Mouse (Mus musculus): ENCODE measurements around the gene Cdc34b. TPM values are rescaled to one million over a fixed set of nuclear protein-coding genes. Genes with fewer than 3 reads are reported as not detected.
"Not testable (repeated sequence)": the region's sequence is repeated elsewhere in the genome, so short reads cannot be mapped to it uniquely, and the experiment has no call there.

Cdc34b gene
- total RNA-seq (2017), result not detected in 2 replicates

DNA sequence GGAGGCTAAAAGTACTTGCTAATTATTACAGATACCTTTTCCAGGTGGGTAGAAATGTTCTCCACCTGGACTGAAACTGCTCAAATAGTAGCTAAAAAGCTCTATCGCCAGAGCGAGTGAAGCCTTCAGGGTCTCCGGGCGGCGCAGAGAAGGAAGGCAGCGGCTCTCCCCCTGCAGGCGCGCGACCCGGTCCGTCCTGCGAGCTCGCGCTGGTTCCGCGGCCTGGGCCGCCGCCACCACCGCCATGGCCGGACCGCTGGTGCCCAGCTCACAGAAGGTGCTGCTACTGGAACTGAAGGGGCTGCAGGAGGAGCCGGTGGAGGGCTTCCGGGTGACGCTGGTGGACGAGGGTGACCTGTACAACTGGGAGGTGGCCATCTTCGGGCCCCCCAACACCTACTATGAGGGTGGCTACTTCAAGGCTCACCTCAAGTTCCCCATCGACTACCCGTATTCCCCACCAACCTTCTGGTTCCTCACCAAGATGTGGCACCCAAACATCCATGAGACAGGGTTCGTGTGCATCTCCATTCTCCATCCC is at the start of gene Cdc34b:
TSS of gene Cdc34b (plus strand) at position 51 of the 541 bp plus-strand sequence.
- 0 out of 4 replicates have a peak, but pooled peaks of 1 of the 2 experiments have one; percentile 14 for ATAC-seq (replicated peaks in 1 of 2; ENCODE audit: insufficient read depth in 1 of 2, low FRiP score in 2 of 2, low TSS enrichment in 1 of 2, low read depth in 1 of 2, poor library complexity in 2 of 2, severe bottlenecking in 2 of 2)

DNA sequence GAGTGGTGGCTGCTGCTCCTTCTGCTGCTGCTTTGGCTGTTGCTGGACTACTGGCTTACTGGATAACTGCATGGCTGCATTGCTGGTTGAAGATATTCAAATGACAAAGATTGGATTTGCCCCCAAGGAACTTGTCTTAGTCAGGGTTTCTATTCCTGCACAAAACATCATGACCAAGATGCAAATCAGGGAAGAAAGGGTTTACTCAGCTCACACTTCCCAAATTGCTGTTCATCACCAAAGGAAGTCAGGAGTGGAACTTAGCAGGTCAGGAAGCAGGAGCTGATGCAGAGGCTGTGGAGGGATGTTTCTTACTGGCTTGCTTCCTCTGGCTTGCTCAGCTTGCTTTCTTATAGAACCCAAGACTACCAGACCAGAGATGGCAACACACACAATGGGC is 49.1 kb upstream of the Cdc34b start:
- not testable (repeated sequence) for ATAC-seq (replicated peaks in 1 of 2; ENCODE audit: insufficient read depth in 1 of 2, low FRiP score in 2 of 2, low TSS enrichment in 1 of 2, low read depth in 1 of 2, poor library complexity in 2 of 2, severe bottlenecking in 2 of 2)

- no peak for ATAC-seq (replicated peaks in 1 of 2; ENCODE audit: insufficient read depth in 1 of 2, low FRiP score in 2 of 2, low TSS enrichment in 1 of 2, low read depth in 1 of 2, poor library complexity in 2 of 2, severe bottlenecking in 2 of 2)
Observed at GRCm38 (mm10) chr11:94695508-94695907, 46.1 kb upstream of the Cdc34b start.

GRCm38 (mm10) chr11:94697140-94697539 is 44.4 kb upstream of the Cdc34b start:
- no peak for ATAC-seq (replicated peaks in 1 of 2; ENCODE audit: insufficient read depth in 1 of 2, low FRiP score in 2 of 2, low TSS enrichment in 1 of 2, low read depth in 1 of 2, poor library complexity in 2 of 2, severe bottlenecking in 2 of 2)

GRCm38 (mm10) chr11:94697703-94698464 is 43.7 kb upstream of the Cdc34b start:
- no peak for ATAC-seq (replicated peaks in 1 of 2; ENCODE audit: insufficient read depth in 1 of 2, low FRiP score in 2 of 2, low TSS enrichment in 1 of 2, low read depth in 1 of 2, poor library complexity in 2 of 2, severe bottlenecking in 2 of 2)

DNA sequence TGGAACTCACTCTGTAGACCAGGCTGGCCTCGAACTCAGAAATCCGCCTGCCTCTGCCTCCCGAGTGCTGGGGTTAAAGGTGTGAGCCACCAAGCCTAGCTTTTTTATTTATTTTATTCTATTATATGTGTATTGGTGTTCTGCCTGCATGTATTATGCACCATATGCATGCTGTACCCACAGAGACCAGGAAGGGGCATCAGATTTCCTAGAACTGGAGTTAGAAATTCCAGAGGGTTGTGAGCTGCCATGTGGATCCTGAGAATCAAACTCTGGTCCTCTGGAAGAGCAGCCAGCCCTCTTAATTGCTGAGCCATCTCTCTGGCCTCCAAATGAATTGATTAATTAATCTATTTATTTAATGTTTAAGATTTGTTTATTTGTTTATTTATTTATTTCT is 42.2 kb upstream of the Cdc34b start:
- no peak for ATAC-seq (replicated peaks in 1 of 2; ENCODE audit: insufficient read depth in 1 of 2, low FRiP score in 2 of 2, low TSS enrichment in 1 of 2, low read depth in 1 of 2, poor library complexity in 2 of 2, severe bottlenecking in 2 of 2)

GRCm38 (mm10) chr11:94701401-94702215 is 40.0 kb upstream of the Cdc34b start:
- no peak for ATAC-seq (replicated peaks in 1 of 2; ENCODE audit: insufficient read depth in 1 of 2, low FRiP score in 2 of 2, low TSS enrichment in 1 of 2, low read depth in 1 of 2, poor library complexity in 2 of 2, severe bottlenecking in 2 of 2)

- ATAC-seq (replicated peaks in 1 of 2; ENCODE audit: insufficient read depth in 1 of 2, low FRiP score in 2 of 2, low TSS enrichment in 1 of 2, low read depth in 1 of 2, poor library complexity in 2 of 2, severe bottlenecking in 2 of 2), result no peak
Observed at GRCm38 (mm10) chr11:94702216-94702610, 39.4 kb upstream of the Cdc34b start.

DNA sequence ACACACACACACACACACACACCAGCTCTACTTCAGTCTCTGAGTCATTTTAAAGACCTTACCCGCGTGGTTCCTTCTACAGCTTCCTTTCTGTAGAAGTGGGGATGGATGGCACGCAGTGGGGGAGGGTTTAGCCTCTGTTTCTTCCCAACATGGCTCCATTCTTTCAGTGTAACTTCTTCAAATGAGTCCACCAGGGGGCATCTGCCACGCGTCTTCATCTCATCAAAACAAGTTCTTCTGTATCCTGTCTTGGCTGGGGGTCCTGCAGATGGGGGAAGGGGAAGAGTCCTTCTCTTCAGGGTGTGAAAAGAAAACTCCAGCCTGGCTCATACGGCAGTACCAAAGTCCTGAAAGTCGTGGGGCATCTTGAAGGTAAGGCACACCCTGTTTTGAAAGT is 37.6 kb upstream of the Cdc34b start:
- no peak for ATAC-seq (replicated peaks in 1 of 2; ENCODE audit: insufficient read depth in 1 of 2, low FRiP score in 2 of 2, low TSS enrichment in 1 of 2, low read depth in 1 of 2, poor library complexity in 2 of 2, severe bottlenecking in 2 of 2)

GRCm38 (mm10) chr11:94704472-94704871 is 37.1 kb upstream of the Cdc34b start, which contains the start of gene Gm11541:
TSS of gene Gm11541 (minus strand) at chr11:94704499.
- no peak for ATAC-seq (replicated peaks in 1 of 2; ENCODE audit: insufficient read depth in 1 of 2, low FRiP score in 2 of 2, low TSS enrichment in 1 of 2, low read depth in 1 of 2, poor library complexity in 2 of 2, severe bottlenecking in 2 of 2)

DNA sequence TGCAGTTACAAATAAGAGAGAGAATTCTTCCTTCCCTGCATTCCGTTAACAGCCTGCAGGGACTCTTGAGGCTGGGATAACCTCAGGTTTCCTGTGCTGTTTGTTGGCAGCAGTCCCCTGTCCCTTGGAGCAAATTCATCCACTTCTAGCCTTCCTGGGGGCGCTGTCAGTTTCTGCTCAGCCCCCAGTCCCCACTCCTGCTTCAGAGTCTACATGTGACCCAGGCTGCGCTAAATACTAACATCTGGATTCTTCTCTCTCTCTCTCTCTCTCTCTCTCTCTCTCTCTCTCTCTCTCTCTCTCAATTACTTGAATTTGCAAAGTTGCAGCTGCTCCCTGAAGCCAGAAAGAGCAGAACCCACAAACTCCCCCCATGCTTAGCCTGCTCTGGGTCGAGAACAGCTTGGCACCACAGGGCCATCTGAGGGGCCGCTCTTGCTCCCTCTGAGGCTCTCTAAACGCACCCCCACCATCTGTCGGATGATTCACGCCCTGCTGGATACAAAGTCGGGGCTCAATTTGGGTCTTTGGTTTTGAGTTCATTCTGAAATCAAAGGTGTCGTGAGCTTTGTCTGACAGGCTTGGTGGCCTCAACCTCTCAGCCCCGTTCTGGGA is 28.2 kb upstream of the Cdc34b start:
- ATAC-seq (replicated peaks in 1 of 2; ENCODE audit: insufficient read depth in 1 of 2, low FRiP score in 2 of 2, low TSS enrichment in 1 of 2, low read depth in 1 of 2, poor library complexity in 2 of 2, severe bottlenecking in 2 of 2), result no peak

- ATAC-seq (replicated peaks in 1 of 2; ENCODE audit: insufficient read depth in 1 of 2, low FRiP score in 2 of 2, low TSS enrichment in 1 of 2, low read depth in 1 of 2, poor library complexity in 2 of 2, severe bottlenecking in 2 of 2), result no peak
Observed at GRCm38 (mm10) chr11:94715622-94716021, 26.0 kb upstream of the Cdc34b start.

DNA sequence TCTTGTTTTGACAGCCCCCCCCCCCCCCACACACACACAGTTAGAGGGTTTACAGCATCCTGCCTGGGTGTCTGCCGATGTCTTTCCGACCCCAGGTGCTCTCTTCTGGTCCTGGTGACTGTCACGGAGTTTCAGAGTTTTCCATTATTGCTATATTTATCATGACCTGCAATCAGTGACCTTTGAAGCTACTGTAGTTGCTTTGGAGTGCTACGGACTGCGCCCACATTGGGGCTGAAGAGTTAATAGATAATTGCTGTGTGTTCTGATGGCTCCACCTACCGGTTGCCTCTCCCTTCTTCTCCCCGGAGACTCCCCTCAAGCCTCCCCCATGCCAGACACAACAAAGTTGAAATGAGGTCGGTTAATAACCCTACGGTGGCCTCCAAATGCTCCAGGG is 24.8 kb upstream of the Cdc34b start:
- peak; percentile 27 to 48; a peak in 1 of 4 replicates for ATAC-seq (replicated peaks in 1 of 2; ENCODE audit: insufficient read depth in 1 of 2, low FRiP score in 2 of 2, low TSS enrichment in 1 of 2, low read depth in 1 of 2, poor library complexity in 2 of 2, severe bottlenecking in 2 of 2)

DNA sequence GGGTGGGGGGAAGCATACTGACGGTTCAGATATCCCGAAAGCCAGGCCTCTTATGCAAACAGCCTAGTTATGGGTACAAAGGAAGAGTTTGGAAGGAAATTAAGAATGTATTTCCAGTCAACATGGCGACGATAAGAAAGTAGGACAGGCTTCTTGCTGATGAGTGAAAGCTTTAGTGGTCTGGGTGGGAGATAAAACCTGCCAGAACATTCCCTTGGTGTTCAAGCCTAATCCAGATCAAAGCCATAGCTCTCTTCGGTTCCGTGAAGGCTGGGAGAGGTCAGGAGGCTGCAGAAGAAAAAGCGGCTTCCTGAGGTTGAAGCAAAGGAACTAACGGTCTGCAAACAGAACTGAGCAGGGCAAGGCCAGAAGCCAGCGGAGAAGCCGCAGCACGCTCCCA is 24.3 kb upstream of the Cdc34b start:
- no peak for ATAC-seq (replicated peaks in 1 of 2; ENCODE audit: insufficient read depth in 1 of 2, low FRiP score in 2 of 2, low TSS enrichment in 1 of 2, low read depth in 1 of 2, poor library complexity in 2 of 2, severe bottlenecking in 2 of 2)

DNA sequence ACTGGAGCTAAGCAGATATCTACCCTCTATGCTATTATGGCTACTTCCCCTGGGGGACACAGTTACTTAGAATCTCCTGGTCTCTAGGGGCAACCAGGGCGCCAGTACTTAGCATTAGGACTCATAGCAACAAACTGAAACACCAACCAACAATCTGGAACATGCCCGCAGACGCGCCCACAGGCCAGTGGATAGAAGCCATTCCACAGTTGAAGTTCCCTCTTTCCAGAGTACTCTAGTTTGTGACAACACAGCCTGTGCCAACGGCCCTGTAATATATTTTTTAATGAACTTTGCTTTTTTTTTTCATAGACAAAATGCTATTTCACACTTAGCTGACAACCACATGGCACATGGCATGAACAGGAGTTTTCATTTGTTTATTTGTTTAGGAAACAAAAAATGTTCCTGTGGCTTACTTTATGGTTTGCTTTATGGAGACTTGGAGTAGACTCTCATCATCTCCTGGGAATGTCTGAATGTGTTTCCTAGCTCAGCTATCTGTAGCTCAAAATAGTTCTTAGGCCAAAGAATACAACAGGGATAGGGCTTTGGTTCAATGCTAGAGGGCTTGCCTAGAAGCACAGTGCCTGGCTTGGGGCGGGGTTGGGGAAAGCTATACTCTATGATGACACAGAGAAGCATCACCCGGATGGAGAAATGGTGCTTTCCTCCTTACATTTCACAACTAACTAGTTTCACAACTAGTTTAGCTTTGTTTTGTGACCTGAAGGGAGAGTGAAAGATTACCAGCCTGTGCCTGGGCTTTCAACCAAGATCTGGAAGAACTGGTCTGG is 23.3 kb upstream of the Cdc34b start:
- peak in 1 of 2 experiments; percentile 45; a peak in 1 of 4 replicates for ATAC-seq (replicated peaks in 1 of 2; ENCODE audit: insufficient read depth in 1 of 2, low FRiP score in 2 of 2, low TSS enrichment in 1 of 2, low read depth in 1 of 2, poor library complexity in 2 of 2, severe bottlenecking in 2 of 2)

- no peak for ATAC-seq (replicated peaks in 1 of 2; ENCODE audit: insufficient read depth in 1 of 2, low FRiP score in 2 of 2, low TSS enrichment in 1 of 2, low read depth in 1 of 2, poor library complexity in 2 of 2, severe bottlenecking in 2 of 2)
Observed at GRCm38 (mm10) chr11:94719216-94719615, 22.4 kb upstream of the Cdc34b start.

DNA sequence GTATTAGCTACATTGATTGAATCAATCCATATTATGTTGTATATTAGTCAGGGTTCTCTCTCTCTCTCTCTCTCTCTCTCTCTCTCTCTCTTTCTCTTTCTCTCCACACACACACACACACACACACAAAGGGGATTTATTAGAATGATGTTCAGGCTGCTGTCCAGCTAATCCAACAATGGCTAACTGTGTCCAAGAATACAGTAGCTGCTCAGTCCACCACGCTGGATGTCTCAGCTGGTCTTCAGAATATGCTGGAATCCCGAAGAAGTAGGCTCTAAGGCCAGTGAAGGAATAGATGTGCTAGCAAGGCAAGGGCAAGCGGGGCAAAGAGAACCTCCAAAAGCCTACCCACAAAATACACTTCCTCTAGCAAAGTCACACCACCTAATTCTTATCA is 14.3 kb upstream of the Cdc34b start:
- ATAC-seq (replicated peaks in 1 of 2; ENCODE audit: insufficient read depth in 1 of 2, low FRiP score in 2 of 2, low TSS enrichment in 1 of 2, low read depth in 1 of 2, poor library complexity in 2 of 2, severe bottlenecking in 2 of 2), result no peak

Measured in hematopoietic stem cell, adult 5-6 weeks (primary cell).